Mouse (Mus musculus): ENCODE results near the gene Hsf2bp. TPM values are rescaled to one million over a fixed set of nuclear protein-coding genes. Genes with fewer than 3 reads are reported as not detected.

The Hsf2bp gene
- polyA plus RNA-seq, 2 experiments, result 0.59 to 0.74 TPM

- Histone ChIP-seq H3K27ac (replicated peaks; ENCODE audit: low read depth, low read length) (no peak overlapping the region), H3K4me1 (ENCODE audit: control insufficient read depth, insufficient read depth, low read length) (no peaks in the 10 kb centered on the region), H3K4me3 (replicated peaks; ENCODE audit: low read length) (no peak overlapping the region), H3K27me3 (ENCODE audit: control insufficient read depth, insufficient read depth, low read length) (no peaks in the 10 kb centered on the region), H3K4me2 (replicated peaks; ENCODE audit: low read depth, low read length, severe bottlenecking) (no peak overlapping the region), H3K36me3 (ENCODE audit: control insufficient read depth, insufficient read depth, low read length) (peaks cover 79% of the 10 kb centered on the region), H3K9ac (ENCODE audit: low read depth, low read length, severe bottlenecking) (no peak overlapping the region), H3K9me3 (ENCODE audit: control insufficient read depth, low read length) (no peaks in the 10 kb centered on the region)
- 93% methylated on average over 2 of the region's 2 CpGs for WGBS
- TF ChIP-seq POLR2A (IDR thresholded peaks at IDR 0.05; ENCODE audit: borderline replicate concordance, extremely low read depth, insufficient read depth, insufficient read length), result no peak
- no peak for ATAC-seq (ENCODE audit: low FRiP score, low read depth)
- no peak for DNase-seq (ENCODE audit: low spot score)
These were observed 22.9 kb upstream of the Hsf2bp start for GRCm38 (mm10) chr17:32059084-32059483.

DNA sequence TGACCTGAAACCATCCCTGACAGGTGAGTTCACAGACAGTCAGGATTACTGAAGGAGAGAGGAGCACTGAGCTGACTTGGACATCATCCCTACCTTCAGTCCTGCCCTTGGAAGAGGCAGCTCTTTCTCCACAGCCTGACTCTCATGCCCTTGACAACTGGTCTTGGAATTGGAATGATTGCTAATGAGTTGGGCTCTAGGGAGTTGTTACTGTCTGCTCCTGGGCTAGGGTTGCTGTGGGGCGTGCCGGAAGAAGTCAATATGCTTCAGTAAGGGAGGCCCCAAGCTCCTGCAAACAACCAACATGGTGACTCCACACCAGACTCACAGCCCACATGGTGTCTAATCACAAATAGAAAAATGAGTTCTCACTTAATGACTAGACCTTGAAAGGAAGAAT is 21.7 kb upstream of the Hsf2bp start:
- no peaks in the 10 kb centered on the region for H3K9me3 ChIP-seq (ENCODE audit: control insufficient read depth, low read length)
- no peak overlapping the region for H3K9ac ChIP-seq (ENCODE audit: low read depth, low read length, severe bottlenecking)
- H3K36me3 ChIP-seq (ENCODE audit: control insufficient read depth, insufficient read depth, low read length), result peaks cover 91% of the 10 kb centered on the region
- H3K27ac ChIP-seq (replicated peaks; ENCODE audit: low read depth, low read length), result no peak overlapping the region
- H3K4me3 ChIP-seq (replicated peaks; ENCODE audit: low read length), result no peak overlapping the region
- no peaks in the 10 kb centered on the region for H3K4me1 ChIP-seq (ENCODE audit: control insufficient read depth, insufficient read depth, low read length)
- no peaks in the 10 kb centered on the region for H3K27me3 ChIP-seq (ENCODE audit: control insufficient read depth, insufficient read depth, low read length)
- H3K4me2 ChIP-seq (replicated peaks; ENCODE audit: low read depth, low read length, severe bottlenecking), result no peak overlapping the region
- WGBS, result 94% methylated on average over 2 of the region's 2 CpGs
- no peak for DNase-seq (ENCODE audit: low spot score)
- TF ChIP-seq POLR2A (IDR thresholded peaks at IDR 0.05; ENCODE audit: borderline replicate concordance, extremely low read depth, insufficient read depth, insufficient read length), result no peak
- no peak for ATAC-seq (ENCODE audit: low FRiP score, low read depth)

DNA sequence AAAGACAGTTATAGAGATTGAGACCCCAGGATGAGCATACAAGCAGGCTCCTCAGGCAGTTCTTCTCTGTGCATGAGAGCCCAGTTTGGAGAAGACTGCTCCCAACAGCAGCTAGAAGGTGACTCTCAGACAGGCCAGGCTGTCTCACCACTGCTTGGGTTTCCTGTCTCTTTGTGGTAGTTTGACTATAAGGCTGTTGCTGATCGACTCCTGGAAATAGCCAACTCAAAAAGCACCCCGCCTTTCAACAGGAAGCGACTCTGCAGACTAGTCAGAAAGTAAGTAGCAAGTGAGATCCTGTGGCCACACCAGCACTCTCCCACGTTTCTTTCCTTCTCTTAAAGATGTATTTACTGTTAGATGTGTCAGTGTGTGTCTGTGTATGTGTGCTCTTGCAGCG is 17.5 kb upstream of the Hsf2bp start:
- Histone ChIP-seq H3K27me3 (ENCODE audit: control insufficient read depth, insufficient read depth, low read length) (no peaks in the 10 kb centered on the region), H3K9me3 (ENCODE audit: control insufficient read depth, low read length) (no peaks in the 10 kb centered on the region), H3K4me1 (ENCODE audit: control insufficient read depth, insufficient read depth, low read length) (no peaks in the 10 kb centered on the region), H3K36me3 (ENCODE audit: control insufficient read depth, insufficient read depth, low read length) (peaks cover 97% of the 10 kb centered on the region), H3K4me2 (replicated peaks; ENCODE audit: low read depth, low read length, severe bottlenecking) (no peak overlapping the region), H3K9ac (ENCODE audit: low read depth, low read length, severe bottlenecking) (no peak overlapping the region), H3K4me3 (replicated peaks; ENCODE audit: low read length) (no peak overlapping the region), H3K27ac (replicated peaks; ENCODE audit: low read depth, low read length) (no peak overlapping the region)
- WGBS, result 84% methylated on average over 5 of the region's 5 CpGs
- DNase-seq (ENCODE audit: low spot score) (no peak), ATAC-seq (ENCODE audit: low FRiP score, low read depth) (no peak)
- TF ChIP-seq POLR2A (IDR thresholded peaks at IDR 0.05; ENCODE audit: borderline replicate concordance, extremely low read depth, insufficient read depth, insufficient read length), result no peak

DNA sequence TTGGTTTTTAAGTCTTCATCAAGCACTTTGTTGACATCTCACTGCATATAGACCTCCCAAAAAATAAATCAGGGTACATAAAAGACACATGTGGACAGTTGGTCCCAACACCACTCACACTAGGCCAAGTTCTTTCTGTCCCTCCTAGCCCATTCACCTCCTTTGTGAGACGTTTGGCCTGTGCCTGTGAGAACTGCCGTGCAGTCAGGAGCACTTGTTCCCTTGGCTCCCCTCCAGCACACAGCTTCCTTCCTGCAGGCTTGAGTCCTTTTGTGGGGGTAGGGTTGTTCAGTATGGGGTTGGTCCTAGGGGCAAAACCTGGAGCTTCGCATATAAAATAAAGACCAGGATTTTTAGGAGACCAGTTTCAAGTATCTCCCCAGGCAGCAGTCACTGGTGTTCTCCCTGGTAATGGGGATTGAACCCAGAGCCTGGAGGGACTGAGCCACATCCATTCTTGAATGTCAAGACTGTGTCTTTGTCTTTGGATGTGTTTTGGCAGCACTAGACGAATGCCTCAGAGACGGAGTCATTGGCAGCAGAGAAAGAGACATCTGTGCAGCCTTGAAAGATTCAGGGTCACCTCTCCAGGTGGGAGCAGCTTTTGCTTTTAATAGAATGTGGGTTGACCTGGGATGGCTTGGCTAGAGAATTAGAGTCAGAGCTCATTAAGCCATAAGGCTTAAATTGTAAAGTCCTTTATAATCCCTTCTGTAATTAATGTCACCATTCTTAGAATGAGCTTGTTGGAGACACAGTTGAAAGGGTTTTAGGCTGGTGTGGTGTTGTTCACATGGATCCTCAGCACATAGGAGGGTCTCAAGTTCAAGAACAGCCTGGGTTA is 16.3 kb upstream of the Hsf2bp start:
- 78% methylated on average over 5 of the region's 5 CpGs for WGBS
- no peak overlapping the region for H3K4me3 ChIP-seq (replicated peaks; ENCODE audit: low read length)
- no peak overlapping the region for H3K4me2 ChIP-seq (replicated peaks; ENCODE audit: low read depth, low read length, severe bottlenecking)
- peaks cover 97% of the 10 kb centered on the region for H3K36me3 ChIP-seq (ENCODE audit: control insufficient read depth, insufficient read depth, low read length)
- DNase-seq (ENCODE audit: low spot score) (no peak), ATAC-seq (ENCODE audit: low FRiP score, low read depth) (no peak)
- TF ChIP-seq POLR2A (IDR thresholded peaks at IDR 0.05; ENCODE audit: borderline replicate concordance, extremely low read depth, insufficient read depth, insufficient read length), result no peak
- H3K27me3 ChIP-seq (ENCODE audit: control insufficient read depth, insufficient read depth, low read length), result no peaks in the 10 kb centered on the region
- no peak overlapping the region for H3K9ac ChIP-seq (ENCODE audit: low read depth, low read length, severe bottlenecking)
- no peak overlapping the region for H3K27ac ChIP-seq (replicated peaks; ENCODE audit: low read depth, low read length)
- no peaks in the 10 kb centered on the region for H3K4me1 ChIP-seq (ENCODE audit: control insufficient read depth, insufficient read depth, low read length)
- H3K9me3 ChIP-seq (ENCODE audit: control insufficient read depth, low read length), result no peaks in the 10 kb centered on the region

DNA sequence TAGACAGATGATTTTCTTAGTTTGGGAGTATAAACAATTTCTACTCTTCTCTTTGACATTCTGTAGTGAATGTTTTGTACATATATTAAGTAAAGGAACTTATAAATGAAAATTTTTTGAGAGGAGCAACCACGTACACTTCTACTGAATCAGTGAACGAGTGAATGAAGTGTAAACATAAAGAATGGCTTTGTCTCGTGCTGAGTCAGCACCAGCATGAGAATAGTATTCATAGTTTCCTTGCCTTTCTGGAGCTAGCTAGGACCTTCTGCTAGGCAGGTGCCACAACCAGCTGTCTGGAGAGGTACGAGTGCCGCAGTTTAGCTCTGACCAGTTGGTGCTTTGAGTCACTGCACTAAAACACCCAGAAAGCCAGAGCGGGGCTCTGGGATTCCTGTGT is 14.5 kb upstream of the Hsf2bp start:
- H3K4me3 ChIP-seq (replicated peaks; ENCODE audit: low read length), result no peak overlapping the region
- no peaks in the 10 kb centered on the region for H3K4me1 ChIP-seq (ENCODE audit: control insufficient read depth, insufficient read depth, low read length)
- ATAC-seq (ENCODE audit: low FRiP score, low read depth) (no peak), DNase-seq (ENCODE audit: low spot score) (no peak)
- no peak overlapping the region for H3K4me2 ChIP-seq (replicated peaks; ENCODE audit: low read depth, low read length, severe bottlenecking)
- no peak for TF ChIP-seq POLR2A (IDR thresholded peaks at IDR 0.05; ENCODE audit: borderline replicate concordance, extremely low read depth, insufficient read depth, insufficient read length)
- no peaks in the 10 kb centered on the region for H3K27me3 ChIP-seq (ENCODE audit: control insufficient read depth, insufficient read depth, low read length)
- H3K27ac ChIP-seq (replicated peaks; ENCODE audit: low read depth, low read length), result no peak overlapping the region
- H3K9ac ChIP-seq (ENCODE audit: low read depth, low read length, severe bottlenecking), result no peak overlapping the region
- H3K9me3 ChIP-seq (ENCODE audit: control insufficient read depth, low read length), result no peaks in the 10 kb centered on the region
- 90% methylated on average over 6 of the region's 6 CpGs for WGBS
- H3K36me3 ChIP-seq (ENCODE audit: control insufficient read depth, insufficient read depth, low read length), result peaks cover 93% of the 10 kb centered on the region

Measured in limb, embryonic 14.5 days (tissue).